8 mouse cellular contexts compared by ENCODE assay signal in genomic region chr2:152330858-152331423, GRCm38 (mm10). TPM values are rescaled to one million over a fixed set of nuclear protein-coding genes. Genes with fewer than 3 reads are reported as not detected.
DNase-seq lines count a peak whose midpoint lies in the region; ATAC-seq lines count a peak whose summit lies in the region.

No protein-coding gene starts in this region.

- no peak overlapping the region for H3K27ac ChIP-seq in lung, embryonic 16.5 days (ENCODE audit: low read length)
- H3K27ac ChIP-seq in embryonic facial prominence, embryonic 14.5 days (replicated peaks; ENCODE audit: low read depth, low read length) = no peak overlapping the region
- no peak overlapping the region for H3K27ac ChIP-seq in intestine, embryonic 16.5 days (ENCODE audit: low read length)

- H3K4me2 ChIP-seq in lung, embryonic 16.5 days (ENCODE audit: low read depth, low read length) = peak overlapping the region; percentile 63
- peak overlapping the region; percentile 87 for H3K4me2 ChIP-seq in embryonic facial prominence, embryonic 14.5 days (ENCODE audit: low read depth, low read length)
- H3K4me2 ChIP-seq in intestine, embryonic 16.5 days (ENCODE audit: low read depth, low read length) = peak overlapping the region; percentile 92

- 47% methylated on average over 7 of the region's 7 CpGs for WGBS in lung, embryonic 16.5 days
- 68% methylated on average over 6 of the region's 7 CpGs for WGBS in embryonic facial prominence, embryonic 14.5 days
- WGBS in intestine, embryonic 16.5 days = 48% methylated on average over 7 of the region's 7 CpGs

- peak overlapping the region; percentile 42 for H3K9ac ChIP-seq in lung, embryonic 16.5 days (ENCODE audit: low read length)
- peak overlapping the region; percentile 91 for H3K9ac ChIP-seq in embryonic facial prominence, embryonic 14.5 days (ENCODE audit: low read depth, low read length)
- H3K9ac ChIP-seq in intestine, embryonic 16.5 days (ENCODE audit: low read depth, low read length) = peak overlapping the region; percentile 92; the same call in 1 of the 2 replicates

- DNase-seq in lung, postnatal 4 days = no peak
- no peak for DNase-seq in embryonic facial prominence, embryonic 14.5 days (ENCODE audit: low spot score)
- peak; percentile 20 for DNase-seq in naive thymus-derived CD4-positive, alpha-beta T cell, adult 2 months (ENCODE audit: low read depth)
- no peak for DNase-seq in kidney, postnatal 10 days
- no peak for DNase-seq in cerebellum, adult 18-20 months
- DNase-seq in urinary bladder, adult 2 months (ENCODE audit: low spot score) = no peak

- peaks cover 14% of the 10 kb centered on the region; the same call in 1 of the 2 replicates for H3K4me1 ChIP-seq in lung, embryonic 16.5 days (replicated peaks; ENCODE audit: control insufficient read depth, insufficient read depth, low read length)
- peaks cover 11% of the 10 kb centered on the region for H3K4me1 ChIP-seq in embryonic facial prominence, embryonic 14.5 days (ENCODE audit: control insufficient read depth, insufficient read depth, low read length)
- peaks cover 11% of the 10 kb centered on the region for H3K4me1 ChIP-seq in intestine, embryonic 16.5 days (ENCODE audit: control insufficient read depth, insufficient read depth, low read length)

- H3K36me3 ChIP-seq in lung, embryonic 16.5 days (ENCODE audit: control insufficient read depth, insufficient read depth, low read length) = peaks cover 11% of the 10 kb centered on the region
- H3K36me3 ChIP-seq in embryonic facial prominence, embryonic 14.5 days (ENCODE audit: control insufficient read depth, insufficient read depth, low read length) = peaks cover 38% of the 10 kb centered on the region
- H3K36me3 ChIP-seq in intestine, embryonic 16.5 days (ENCODE audit: control insufficient read depth, insufficient read depth, low read length) = peaks cover 5% of the 10 kb centered on the region; the same call in 1 of the 2 replicates

- no peaks in the 10 kb centered on the region for H3K9me3 ChIP-seq in lung, embryonic 16.5 days (ENCODE audit: control insufficient read depth, low read length)
- H3K9me3 ChIP-seq in embryonic facial prominence, embryonic 14.5 days (ENCODE audit: control insufficient read depth, low read length) = no peaks in the 10 kb centered on the region
- H3K9me3 ChIP-seq in intestine, embryonic 16.5 days (ENCODE audit: control insufficient read depth, low read length) = no peaks in the 10 kb centered on the region

- peak overlapping the region; percentile 86 for H3K4me3 ChIP-seq in lung, embryonic 16.5 days (ENCODE audit: low read length)
- peak overlapping the region; percentile 81 for H3K4me3 ChIP-seq in embryonic facial prominence, embryonic 14.5 days (ENCODE audit: low read depth, low read length)
- peak overlapping the region; percentile 85 for H3K4me3 ChIP-seq in intestine, embryonic 16.5 days (ENCODE audit: low read length)

- ATAC-seq in lung, embryonic 16.5 days (ENCODE audit: low read depth) = no peak
- no peak for ATAC-seq in embryonic facial prominence, embryonic 14.5 days (ENCODE audit: low read depth)
- no peak for ATAC-seq in intestine, embryonic 16.5 days

- no peaks in the 10 kb centered on the region for H3K27me3 ChIP-seq in lung, embryonic 16.5 days (ENCODE audit: control insufficient read depth, insufficient read depth, low read depth, low read length)
- H3K27me3 ChIP-seq in embryonic facial prominence, embryonic 14.5 days (replicated peaks; ENCODE audit: control insufficient read depth, insufficient read depth, low read length) = no peaks in the 10 kb centered on the region
- no peaks in the 10 kb centered on the region for H3K27me3 ChIP-seq in intestine, embryonic 16.5 days (replicated peaks; ENCODE audit: control insufficient read depth, insufficient read depth, low read length)

RNA-seq across cellular contexts. Expression of gene Rbck1, which starts 1.5 kb away (rescaled TPM):
- polyA plus RNA-seq in lung, embryonic 16.5 days (2015; fragmentation: Nextera tagmentation; extraction: Ambion mirVana) = 88.1 and 92.0 TPM in 2 replicates
- polyA plus RNA-seq in embryonic facial prominence, embryonic 14.5 days (2014; fragmentation: Nextera tagmentation; extraction: Ambion mirVana) = 79.5 and 82.2 TPM in 2 replicates
- 82.5 and 83.2 TPM in 2 replicates for polyA plus RNA-seq in intestine, embryonic 16.5 days (2015; fragmentation: Nextera tagmentation; extraction: Ambion mirVana)
- 110 and 132 TPM in 2 replicates for polyA plus RNA-seq in urinary bladder, adult 2 months (2012; rRNA removed)

RNA-seq across cellular contexts. Expression of gene Trib3, which starts 12.9 kb away (rescaled TPM):
- 5.0 and 5.2 TPM in 2 replicates for polyA plus RNA-seq in lung, embryonic 16.5 days (2015; fragmentation: Nextera tagmentation; extraction: Ambion mirVana)
- polyA plus RNA-seq in embryonic facial prominence, embryonic 14.5 days (2014; fragmentation: Nextera tagmentation; extraction: Ambion mirVana) = 3.0 and 3.3 TPM in 2 replicates
- 4.4 and 7.1 TPM in 2 replicates for polyA plus RNA-seq in intestine, embryonic 16.5 days (2015; fragmentation: Nextera tagmentation; extraction: Ambion mirVana)
- polyA plus RNA-seq in urinary bladder, adult 2 months (2012; rRNA removed) = 2.4 and 2.9 TPM in 2 replicates

RNA-seq across cellular contexts. Expression of gene Tbc1d20, which starts 37.3 kb away (rescaled TPM):
- 39.2 and 39.3 TPM in 2 replicates for polyA plus RNA-seq in lung, embryonic 16.5 days (2015; fragmentation: Nextera tagmentation; extraction: Ambion mirVana)
- 31.0 and 32.2 TPM in 2 replicates for polyA plus RNA-seq in embryonic facial prominence, embryonic 14.5 days (2014; fragmentation: Nextera tagmentation; extraction: Ambion mirVana)
- 35.8 and 37.7 TPM in 2 replicates for polyA plus RNA-seq in intestine, embryonic 16.5 days (2015; fragmentation: Nextera tagmentation; extraction: Ambion mirVana)
- polyA plus RNA-seq in urinary bladder, adult 2 months (2012; rRNA removed) = 42.0 and 44.4 TPM in 2 replicates

RNA-seq across cellular contexts. Expression of gene Nrsn2, which starts 45.5 kb away (rescaled TPM):
- polyA plus RNA-seq in lung, embryonic 16.5 days (2015; fragmentation: Nextera tagmentation; extraction: Ambion mirVana) = 0.40 and 0.62 TPM in 2 replicates
- polyA plus RNA-seq in embryonic facial prominence, embryonic 14.5 days (2014; fragmentation: Nextera tagmentation; extraction: Ambion mirVana) = 2.5 and 2.7 TPM in 2 replicates
- polyA plus RNA-seq in intestine, embryonic 16.5 days (2015; fragmentation: Nextera tagmentation; extraction: Ambion mirVana) = 2.5 and 2.7 TPM in 2 replicates
- polyA plus RNA-seq in urinary bladder, adult 2 months (2012; rRNA removed) = not detected in 2 replicates

Comparison
In these comparisons a context has a peak if more than half of its experiments do, and no peak if none do; other contexts are left out.
1. H3K9ac ChIP-seq: peak in every context shown above with its lines; median percentile 92 in intestine, embryonic 16.5 days; 91 in embryonic facial prominence, embryonic 14.5 days; 42 in lung, embryonic 16.5 days.